Mouse (Mus musculus): Measurements from ENCODE around the gene Pacsin1. TPM values are rescaled to one million over a fixed set of nuclear protein-coding genes. Genes with fewer than 3 reads are reported as not detected.

Gene Pacsin1
- polyA plus RNA-seq, 1 experiment from 2014 or later: 6.1 TPM

DNA sequence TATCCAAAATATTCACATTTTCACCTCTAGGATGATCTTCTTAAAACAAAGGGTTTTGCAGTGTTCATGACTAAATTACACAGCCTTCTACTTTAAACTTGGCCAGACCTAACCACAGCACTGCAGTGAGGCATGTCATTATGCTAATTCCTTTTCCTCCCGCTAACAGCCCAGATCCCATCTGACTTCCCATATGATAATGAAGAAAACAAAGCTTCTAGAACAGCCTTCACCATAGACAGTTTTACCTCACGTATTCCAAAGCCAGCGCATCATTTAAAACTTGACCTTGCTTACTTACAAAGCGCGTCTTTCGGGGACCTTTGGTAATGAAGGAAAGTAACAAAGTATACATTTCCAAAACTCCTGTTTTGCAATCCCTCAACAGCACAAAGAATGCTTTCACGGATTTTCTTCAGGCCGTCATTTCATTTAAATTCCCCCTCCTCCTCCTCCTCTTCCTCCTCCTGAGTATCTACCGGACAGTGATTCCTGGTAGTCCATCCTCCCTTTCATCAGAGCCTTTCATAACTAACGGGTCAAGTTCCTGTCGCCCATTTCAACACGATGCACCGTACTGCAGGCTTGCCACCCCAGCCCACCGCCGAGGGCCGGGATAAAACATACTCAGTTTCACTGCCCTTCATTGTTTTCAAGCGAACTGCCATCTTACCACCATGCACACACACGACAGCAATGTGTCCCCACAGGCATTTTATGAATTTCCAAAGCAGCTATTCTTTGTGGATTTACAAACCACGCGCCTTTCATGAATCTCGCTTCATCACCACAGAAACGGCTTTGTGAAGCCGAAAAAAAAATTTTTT is 33.4 kb upstream of the Pacsin1 start:
- ATAC-seq (ENCODE audit: low read depth): no peak
- Histone ChIP-seq H3K9me3 (ENCODE audit: control insufficient read depth, low read length) (0 out of 2 replicates have a peak, but pooled peaks cover 5% of the 10 kb centered on the region), H3K4me1 (ENCODE audit: control insufficient read depth, insufficient read depth, low read length) (peaks cover 17% of the 10 kb centered on the region), H3K27me3 (replicated peaks; ENCODE audit: control insufficient read depth, insufficient read depth, low read length) (no peaks in the 10 kb centered on the region), H3K4me2 (ENCODE audit: low read depth, low read length) (peak overlapping the region; percentile 69), H3K27ac (replicated peaks; ENCODE audit: low read depth, low read length) (peak overlapping the region; percentile 94), H3K4me3 (ENCODE audit: low read depth, low read length) (peak overlapping the region; percentile 98), H3K36me3 (ENCODE audit: control insufficient read depth, insufficient read depth, low read length) (peaks cover 19% of the 10 kb centered on the region; the same call in 1 of the 2 replicates), H3K9ac (ENCODE audit: low read depth, low read length) (peak overlapping the region; percentile 99)
- DNase-seq (ENCODE audit: low spot score): peak; percentile 65
- WGBS: 1% methylated on average over 23 of the region's 23 CpGs

DNA sequence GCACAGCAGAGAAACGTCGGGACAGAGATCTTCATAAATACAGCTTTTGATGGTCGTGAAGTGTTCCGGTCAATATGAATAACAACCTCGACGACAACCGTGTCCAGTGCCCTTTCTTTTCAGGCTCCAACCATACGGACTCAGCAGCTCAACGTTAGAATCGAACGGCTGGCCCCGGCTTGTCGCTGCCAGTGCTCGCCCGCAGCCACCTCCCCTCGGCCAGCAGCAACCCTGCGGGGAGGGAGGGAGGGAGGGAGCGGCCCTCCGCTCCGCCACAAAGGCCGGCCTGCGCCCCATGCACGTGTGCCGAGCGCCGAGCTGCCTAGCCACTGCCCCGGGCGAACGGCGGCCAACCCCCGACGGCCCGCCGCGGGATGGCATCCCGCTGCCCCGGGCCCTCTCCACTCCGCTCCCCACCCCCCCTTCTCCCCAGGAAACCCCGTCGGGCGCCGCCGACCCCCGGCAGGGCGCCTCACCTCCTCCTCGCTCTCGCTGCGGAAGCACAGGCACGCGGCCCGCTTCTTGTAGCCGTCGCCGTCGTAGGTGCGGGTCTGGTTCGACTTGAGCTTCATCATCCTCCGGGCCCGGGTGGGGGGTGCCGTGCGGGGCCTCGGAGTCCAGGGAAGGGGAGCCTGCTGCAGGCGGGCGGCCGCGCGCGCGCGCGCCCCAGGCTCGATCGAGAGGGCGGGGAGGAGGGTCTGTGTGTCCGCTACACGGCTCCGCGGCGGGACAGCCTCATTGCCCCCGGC is 32.5 kb upstream of the Pacsin1 start:
- 0% methylated on average over 17 of the region's 80 CpGs for WGBS
- Histone ChIP-seq H3K36me3 (ENCODE audit: control insufficient read depth, insufficient read depth, low read length) (peaks cover 10% of the 10 kb centered on the region; the same call in 1 of the 2 replicates), H3K27me3 (replicated peaks; ENCODE audit: control insufficient read depth, insufficient read depth, low read length) (no peaks in the 10 kb centered on the region), H3K27ac (replicated peaks; ENCODE audit: low read depth, low read length) (peak overlapping the region; percentile 94), H3K4me2 (ENCODE audit: low read depth, low read length) (peak overlapping the region; percentile 69), H3K9ac (ENCODE audit: low read depth, low read length) (peak overlapping the region; percentile 99), H3K9me3 (ENCODE audit: control insufficient read depth, low read length) (0 out of 2 replicates have a peak, but pooled peaks cover under 1% of the 10 kb centered on the region), H3K4me3 (ENCODE audit: low read depth, low read length) (peak overlapping the region; percentile 98), H3K4me1 (ENCODE audit: control insufficient read depth, insufficient read depth, low read length) (peaks cover 17% of the 10 kb centered on the region)
- ATAC-seq (ENCODE audit: low read depth): peak; percentile 54
- peak; percentile 62 for DNase-seq (ENCODE audit: low spot score)

DNA sequence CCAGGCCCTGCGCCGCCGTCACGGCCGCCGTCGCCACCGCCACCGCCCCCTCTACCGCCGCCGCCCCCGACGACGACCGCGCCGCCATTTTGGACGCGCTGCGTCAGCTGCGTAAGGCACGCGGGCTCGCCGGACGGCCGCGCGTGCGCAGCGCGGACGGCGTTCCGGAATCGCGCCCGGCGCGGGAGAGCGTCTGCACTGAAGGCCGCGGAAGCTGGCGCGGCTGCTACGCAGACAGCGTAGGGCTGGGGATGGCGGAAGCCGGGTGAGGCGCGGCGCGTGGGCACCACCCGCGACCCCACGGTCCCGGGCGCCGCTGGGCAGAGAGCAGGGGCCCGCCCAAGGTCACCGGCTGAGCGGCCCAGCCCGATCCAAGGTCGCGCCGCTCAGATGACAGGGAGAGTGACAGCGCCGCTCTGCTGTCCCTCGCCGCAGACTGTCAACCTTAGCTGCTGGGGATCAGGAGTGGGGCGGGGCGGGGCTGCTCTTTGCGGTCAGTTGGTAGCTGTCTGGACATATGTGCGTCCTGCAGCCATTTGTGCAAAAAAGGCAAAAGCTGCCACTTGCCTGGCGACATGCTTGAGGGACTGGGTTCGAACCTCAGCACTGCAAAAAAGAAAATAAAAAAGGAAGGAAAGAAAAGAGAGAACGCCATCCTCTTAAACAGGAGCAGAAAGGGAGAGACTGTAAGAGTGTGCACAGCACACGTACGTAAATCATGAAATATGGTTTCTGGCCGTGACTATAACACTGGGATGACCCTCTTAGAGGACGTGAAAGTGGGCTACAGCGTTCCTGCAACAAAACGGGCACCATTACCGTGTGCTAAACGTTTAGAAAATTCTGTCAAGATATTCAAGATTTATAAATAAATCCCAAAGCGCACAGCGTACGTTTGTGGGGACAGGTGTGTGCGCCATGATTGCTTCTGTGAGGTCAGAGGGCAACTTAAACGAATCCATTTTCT is 31.7 kb upstream of the Pacsin1 start, which contains the start of gene Nudt3:
Nudt3 (minus strand) TSS at position 136 of the 967 bp plus-strand sequence.
- H3K9ac ChIP-seq (ENCODE audit: low read depth, low read length): peak within 1 kb of the TSS; percentile 99
- ATAC-seq (ENCODE audit: low read depth) (peak; percentile 93), DNase-seq (ENCODE audit: low spot score) (peak; percentile 95)
- H3K4me1 ChIP-seq (ENCODE audit: control insufficient read depth, insufficient read depth, low read length): peaks cover 17% of the 10 kb centered on the region
- peak within 1 kb of the TSS; percentile 69 for H3K4me2 ChIP-seq (ENCODE audit: low read depth, low read length)
- H3K4me3 ChIP-seq (ENCODE audit: low read depth, low read length): peak within 1 kb of the TSS; percentile 98
- H3K27ac ChIP-seq (replicated peaks; ENCODE audit: low read depth, low read length): peak within 1 kb of the TSS; percentile 94
- H3K9me3 ChIP-seq (ENCODE audit: control insufficient read depth, low read length): no peaks in the 10 kb centered on the region
- no peaks in the 10 kb centered on the region for H3K27me3 ChIP-seq (replicated peaks; ENCODE audit: control insufficient read depth, insufficient read depth, low read length)
- 21% methylated on average over 31 of the region's 91 CpGs for WGBS
- H3K36me3 ChIP-seq (ENCODE audit: control insufficient read depth, insufficient read depth, low read length): peaks cover 6% of the 10 kb centered on the region; the same call in 1 of the 2 replicates

DNA sequence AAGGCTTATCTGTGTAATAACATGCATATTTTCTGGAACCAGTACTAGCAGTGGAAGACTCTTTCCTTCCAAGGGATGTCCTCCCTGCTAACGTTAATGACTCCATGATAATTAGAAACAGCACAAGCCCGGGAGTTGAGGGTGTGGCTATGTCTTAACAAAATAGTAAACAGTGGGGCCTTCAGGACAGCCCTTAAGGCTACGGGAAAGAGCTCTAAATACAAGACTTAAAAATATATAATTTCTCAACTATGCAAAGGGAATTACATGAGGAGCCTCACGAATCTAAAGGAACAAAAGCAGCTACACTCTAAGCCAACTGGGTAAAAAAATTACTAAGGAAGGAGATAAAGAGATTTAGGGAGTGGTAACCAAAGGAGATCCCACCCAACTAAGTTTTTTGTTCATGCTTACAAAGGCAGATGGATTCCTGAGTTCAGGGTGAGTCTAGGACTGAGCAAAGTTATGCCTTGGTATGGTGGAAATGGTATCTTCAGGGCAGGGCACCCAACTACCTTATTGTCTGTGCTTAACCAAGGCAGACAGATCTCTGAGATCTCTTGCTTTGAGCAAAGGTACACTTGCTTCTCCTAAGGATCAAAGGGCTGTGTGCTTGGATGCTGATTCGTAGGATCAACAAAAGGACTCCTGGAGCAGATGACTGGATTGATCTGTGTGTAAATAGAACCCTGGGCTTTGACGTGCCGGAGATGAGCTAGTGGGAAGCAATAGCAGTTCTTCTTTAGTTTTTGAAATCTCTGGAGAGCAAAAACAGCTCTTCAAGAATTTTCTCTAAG is 29.7 kb upstream of the Pacsin1 start:
- DNase-seq (ENCODE audit: low spot score) (no peak), ATAC-seq (ENCODE audit: low read depth) (no peak; the same call in 1 of the 2 replicates)
- H3K4me3 ChIP-seq (ENCODE audit: low read depth, low read length): no peak overlapping the region
- 35% methylated on average over 7 of the region's 7 CpGs for WGBS
- no peak overlapping the region for H3K4me2 ChIP-seq (ENCODE audit: low read depth, low read length)
- no peaks in the 10 kb centered on the region for H3K27me3 ChIP-seq (replicated peaks; ENCODE audit: control insufficient read depth, insufficient read depth, low read length)
- H3K9me3 ChIP-seq (ENCODE audit: control insufficient read depth, low read length): no peaks in the 10 kb centered on the region
- H3K36me3 ChIP-seq (ENCODE audit: control insufficient read depth, insufficient read depth, low read length): peaks cover 14% of the 10 kb centered on the region; the same call in 1 of the 2 replicates
- H3K27ac ChIP-seq (replicated peaks; ENCODE audit: low read depth, low read length): no peak overlapping the region
- H3K4me1 ChIP-seq (ENCODE audit: control insufficient read depth, insufficient read depth, low read length): peaks cover 14% of the 10 kb centered on the region
- no peak overlapping the region for H3K9ac ChIP-seq (ENCODE audit: low read depth, low read length)

DNA sequence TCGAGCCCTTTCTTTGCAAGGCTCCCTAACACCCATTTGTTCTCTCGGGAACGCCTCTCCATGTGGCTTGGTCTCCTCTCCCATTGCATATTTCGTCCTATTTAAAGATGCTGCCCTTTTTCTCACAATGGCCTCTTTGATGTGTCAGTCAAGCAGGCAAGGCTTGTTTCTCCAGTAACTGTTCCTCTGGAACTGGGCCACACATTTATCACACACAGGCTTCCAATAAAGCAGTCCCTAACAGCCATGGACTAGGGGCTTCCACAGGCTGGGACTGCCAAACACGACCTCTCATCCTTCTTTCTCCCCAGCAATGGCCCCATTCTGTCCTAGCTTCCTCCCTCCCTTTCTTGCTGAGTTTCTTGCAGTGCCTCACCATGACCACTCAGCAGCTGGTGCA is 28.6 kb upstream of the Pacsin1 start:
- Histone ChIP-seq H3K4me3 (ENCODE audit: low read depth, low read length) (no peak overlapping the region), H3K9me3 (ENCODE audit: control insufficient read depth, low read length) (no peaks in the 10 kb centered on the region), H3K27me3 (replicated peaks; ENCODE audit: control insufficient read depth, insufficient read depth, low read length) (no peaks in the 10 kb centered on the region), H3K4me1 (ENCODE audit: control insufficient read depth, insufficient read depth, low read length) (peaks cover 5% of the 10 kb centered on the region), H3K4me2 (ENCODE audit: low read depth, low read length) (no peak overlapping the region), H3K36me3 (ENCODE audit: control insufficient read depth, insufficient read depth, low read length) (peaks cover 24% of the 10 kb centered on the region), H3K9ac (ENCODE audit: low read depth, low read length) (no peak overlapping the region), H3K27ac (replicated peaks; ENCODE audit: low read depth, low read length) (0 out of 2 replicates have a peak overlapping the region, but pooled peaks have one; percentile 6)
- ATAC-seq (ENCODE audit: low read depth) (no peak), DNase-seq (ENCODE audit: low spot score) (peak; percentile 54)
- 38% methylated on average over 5 of the region's 5 CpGs for WGBS

DNA sequence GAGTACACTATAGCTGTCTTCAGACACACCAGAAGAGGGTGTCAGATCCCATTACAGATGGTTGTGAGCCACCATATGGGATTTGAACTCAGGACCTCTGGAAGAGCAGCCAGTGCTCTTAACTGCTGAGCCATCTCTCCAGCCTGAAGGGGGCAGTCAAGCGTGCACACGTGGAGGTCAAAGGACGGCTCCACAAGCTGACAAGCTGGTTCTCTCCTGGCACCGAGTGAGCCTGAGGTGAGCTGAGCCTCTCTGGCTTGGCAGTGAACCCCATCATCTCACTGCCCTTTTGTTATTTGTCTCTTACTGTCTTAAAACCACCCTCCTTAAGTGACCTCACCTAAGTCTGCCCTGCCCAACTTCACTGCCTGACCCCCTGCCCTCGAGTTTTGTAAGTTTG is 27.9 kb upstream of the Pacsin1 start:
- no peak for DNase-seq (ENCODE audit: low spot score)

GRCm38 (mm10) chr17:27628376-27628775 is 26.9 kb upstream of the Pacsin1 start:
- H3K27me3 ChIP-seq (replicated peaks; ENCODE audit: control insufficient read depth, insufficient read depth, low read length): no peaks in the 10 kb centered on the region
- WGBS: 85% methylated on average over 8 of the region's 8 CpGs
- ATAC-seq (ENCODE audit: low read depth): no peak
- H3K36me3 ChIP-seq (ENCODE audit: control insufficient read depth, insufficient read depth, low read length): peaks cover 41% of the 10 kb centered on the region
- no peak overlapping the region for H3K4me3 ChIP-seq (ENCODE audit: low read depth, low read length)
- H3K27ac ChIP-seq (replicated peaks; ENCODE audit: low read depth, low read length): no peak overlapping the region
- no peak overlapping the region for H3K9ac ChIP-seq (ENCODE audit: low read depth, low read length)
- H3K4me2 ChIP-seq (ENCODE audit: low read depth, low read length): no peak overlapping the region
- H3K9me3 ChIP-seq (ENCODE audit: control insufficient read depth, low read length): no peaks in the 10 kb centered on the region
- peaks cover 13% of the 10 kb centered on the region for H3K4me1 ChIP-seq (ENCODE audit: control insufficient read depth, insufficient read depth, low read length)
- no peak for DNase-seq (ENCODE audit: low spot score)

More for the DNA sequence above, 27.9 kb upstream of the Pacsin1 start:
- Histone ChIP-seq H3K27me3 (replicated peaks; ENCODE audit: control insufficient read depth, insufficient read depth, low read length) (no peaks in the 10 kb centered on the region), H3K36me3 (ENCODE audit: control insufficient read depth, insufficient read depth, low read length) (peaks cover 32% of the 10 kb centered on the region), H3K9me3 (ENCODE audit: control insufficient read depth, low read length) (no peaks in the 10 kb centered on the region), H3K4me3 (ENCODE audit: low read depth, low read length) (no peak overlapping the region), H3K27ac (replicated peaks; ENCODE audit: low read depth, low read length) (no peak overlapping the region), H3K4me1 (ENCODE audit: control insufficient read depth, insufficient read depth, low read length) (peaks cover 5% of the 10 kb centered on the region), H3K9ac (ENCODE audit: low read depth, low read length) (no peak overlapping the region), H3K4me2 (ENCODE audit: low read depth, low read length) (no peak overlapping the region)
- ATAC-seq (ENCODE audit: low read depth): no peak
- WGBS: 40% methylated on average over 5 of the region's 5 CpGs
